Mouse (Mus musculus) cerebellum, adult 2 months (tissue): Measurements from ENCODE around the gene Zkscan8. TPM values are rescaled to one million over a fixed set of nuclear protein-coding genes. Genes with fewer than 3 reads are reported as not detected.
"Not testable (repeated sequence)": the region's sequence is repeated elsewhere in the genome, so short reads cannot be mapped to it uniquely, and the experiment has no call there.

Source experiments
- DNase-seq, 2 experiments: peaks; one replicate each; pipeline ENCODE4 v3.0.0; 2021
- H3K27ac ChIP-seq: fragments of 200-500 bp; 2 replicates; pipeline ENCODE4 v1.5.1; 2012; ENCODE audit warnings: low read length, control low read depth, inconsistent platforms; ENCODE audit not compliant: insufficient read depth
- H3K27me3 ChIP-seq: fragments of 200-500 bp; 2 replicates; pipeline ENCODE4 v1.6.1; 2012; ENCODE audit warnings: inconsistent platforms, mild to moderate bottlenecking, low read length, moderate library complexity; ENCODE audit not compliant: control insufficient read depth, insufficient read depth
- H3K4me1 ChIP-seq: fragments of 200-500 bp; 2 replicates; pipeline ENCODE4 v1.6.1; 2011; ENCODE audit warnings: low read length; ENCODE audit not compliant: control insufficient read depth, insufficient read depth
- H3K4me3 ChIP-seq: fragments of 200-500 bp; replicated peaks from 2 replicates; pipeline ENCODE3; 2011; ENCODE audit warnings: mild to moderate bottlenecking, low read depth, low read length, control low read depth; ENCODE audit not compliant: insufficient read depth
- CTCF ChIP-seq: fragments of 200-500 bp; IDR thresholded peaks from 2 replicates; pipeline ENCODE4 v1.5.1; 2011; ENCODE audit warnings: low read depth, mild to moderate bottlenecking, control low read depth, low read length, moderate library complexity, borderline replicate concordance; ENCODE audit not compliant: insufficient read depth
- POLR2A ChIP-seq: fragments of 200-500 bp; IDR thresholded peaks from 2 replicates; pipeline ENCODE4 v1.6.1; 2011; ENCODE audit warnings: low read length, control low read depth, borderline replicate concordance; ENCODE audit not compliant: insufficient read depth
- WGBS: fragments of 180-500 bp; shearing (Covaris S2); methylation state at CpG from one replicate; pipeline ENCODE4 v1.1.7; 2018; 5-methylcytosine and 5-hydroxymethylcytosine counted together
- polyA plus RNA-seq: library from polyadenylated mRNA; depleted of rRNA; stranded (reverse); fragments of >200 nt; gene quantifications from 2 replicates; pipeline ENCODE4 v1.2.3, GENCODE M21; 2012

The Zkscan8 gene
- polyA plus RNA-seq, 1 experiment: 7.5 TPM

- 94% methylated on average over 21 of the region's 21 CpGs for WGBS
- peak in 1 of 2 experiments; percentile 18 for DNase-seq
Measured at GRCm38 (mm10) chr13:21495080-21495479, 35.8 kb downstream of the Zkscan8 start, which contains the start of gene AK157302. Gene AK157302 (plus strand): TSS chr13:21495223.

GRCm38 (mm10) chr13:21492847-21493246 lies 38.1 kb downstream of the Zkscan8 start:
- no peak overlapping the region for H3K4me3 ChIP-seq
- no peak for DNase-seq
- H3K27me3 ChIP-seq: no peaks in the 10 kb centered on the region
- H3K27ac ChIP-seq: no peak overlapping the region
- no peaks in the 10 kb centered on the region for H3K4me1 ChIP-seq
- TF ChIP-seq POLR2A: no peak
- no peak for TF ChIP-seq CTCF
- WGBS: 87% methylated on average over 5 of the region's 5 CpGs

More at GRCm38 (mm10) chr13:21495080-21495479, 35.8 kb downstream of the Zkscan8 start, which contains the start of gene AK157302:
- Histone ChIP-seq H3K27ac (no peak within 1 kb of the TSS), H3K4me1 (no peaks in the 10 kb centered on the region), H3K27me3 (no peaks in the 10 kb centered on the region), H3K4me3 (no peak within 1 kb of the TSS)
- TF ChIP-seq CTCF (no peak), POLR2A (no peak)

DNA sequence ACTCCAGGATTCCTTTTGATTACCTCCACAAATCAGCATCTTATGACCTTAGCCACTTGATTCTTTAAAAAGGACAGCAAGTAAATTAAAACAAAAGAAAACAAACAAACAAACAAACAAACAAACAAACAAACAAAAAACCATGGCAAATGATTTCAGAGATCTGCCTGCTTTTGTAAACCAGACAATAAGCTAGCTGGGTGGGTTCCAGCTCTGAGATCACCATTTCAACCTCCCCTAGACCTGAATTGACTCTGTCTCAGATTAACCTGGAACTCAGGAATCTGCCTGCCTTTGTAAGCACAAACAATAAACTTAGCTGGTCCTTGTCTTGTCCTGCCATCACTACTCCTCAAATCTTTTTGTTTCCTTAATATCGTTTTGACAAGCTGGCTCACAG lies 44.0 kb downstream of the Zkscan8 start:
- TF ChIP-seq POLR2A (no peak), CTCF (no peak)
- Histone ChIP-seq H3K4me3 (no peak overlapping the region), H3K4me1 (no peaks in the 10 kb centered on the region), H3K27ac (no peak overlapping the region), H3K27me3 (no peaks in the 10 kb centered on the region)
- no peak for DNase-seq
- 80% methylated on average over 1 of the region's 1 CpGs for WGBS

DNA sequence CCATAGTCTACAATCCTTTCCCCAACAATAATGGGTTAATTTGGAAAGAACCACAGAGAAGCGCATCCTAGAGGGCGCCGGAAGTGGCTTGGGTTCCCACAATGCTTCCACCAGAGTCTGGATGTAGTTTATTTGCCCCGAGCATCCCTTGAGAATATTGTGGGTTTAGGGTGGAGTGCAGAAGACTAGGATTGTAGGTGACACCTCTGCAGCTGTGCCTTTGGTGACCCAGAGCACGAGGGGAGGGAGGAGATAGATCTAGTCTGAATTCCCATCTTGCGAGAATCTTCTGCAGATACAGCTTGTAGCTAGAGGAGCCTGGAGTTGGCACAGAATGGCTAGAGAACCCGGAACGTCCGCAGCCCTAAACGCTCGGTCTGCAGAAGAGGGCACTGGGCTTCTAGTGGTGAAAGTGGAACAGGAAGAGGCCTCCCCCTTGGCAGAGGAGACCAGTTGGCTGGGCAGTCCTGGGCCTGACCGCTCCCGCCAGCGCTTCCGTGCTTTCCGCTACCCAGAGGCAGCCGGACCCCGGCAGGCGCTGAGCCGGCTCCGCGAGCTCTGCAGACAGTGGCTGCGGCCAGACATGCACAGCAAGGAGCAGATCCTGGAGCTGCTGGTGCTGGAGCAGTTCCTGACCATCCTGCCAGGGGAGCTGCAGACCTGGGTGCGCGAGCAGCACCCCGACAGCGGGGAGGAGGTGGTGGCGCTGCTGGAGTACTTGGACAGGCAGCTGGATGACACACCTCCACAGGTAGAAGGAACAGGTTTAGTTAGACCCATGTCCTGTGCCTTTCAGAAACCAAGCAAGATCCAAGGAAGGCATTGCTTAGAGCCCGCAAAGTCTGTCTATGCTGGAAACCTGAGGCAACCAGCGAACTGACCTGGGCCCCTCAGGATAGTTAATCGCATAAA lies 51.9 kb downstream of the Zkscan8 start, which contains the start of the genes Zkscan4 and Gm10065:
Gene Zkscan4, plus strand, starts transcription at position 149 of the 912 bp plus-strand sequence.
Gene Gm10065, minus strand, starts transcription at position 683 of the 912 bp plus-strand sequence.
- H3K27me3 ChIP-seq, H3K4me1 ChIP-seq: not testable (repeated sequence)
- peak; percentile 82 to 83 for DNase-seq
- H3K4me3 ChIP-seq: peak within 1 kb of the TSS; percentile 94
- H3K27ac ChIP-seq: peak within 1 kb of the TSS; percentile 64
- WGBS: 2% methylated on average over 31 of the region's 31 CpGs
- peak; percentile 57; the same call in 1 of the 2 replicates for TF ChIP-seq POLR2A

GRCm38 (mm10) chr13:21472427-21472826 lies 58.5 kb downstream of the Zkscan8 start:
- TF ChIP-seq CTCF (no peak), POLR2A (no peak)
- Histone ChIP-seq H3K27me3 (no peaks in the 10 kb centered on the region; the same call in 1 of the 2 replicates), H3K27ac (no peak overlapping the region), H3K4me3 (no peak overlapping the region), H3K4me1 (no peaks in the 10 kb centered on the region)
- 20% methylated on average over 4 of the region's 4 CpGs for WGBS
- DNase-seq: no peak

- H3K4me3 ChIP-seq: peak overlapping the region; percentile 25
- no peak overlapping the region for H3K27ac ChIP-seq
- TF ChIP-seq POLR2A: no peak
- no peak for TF ChIP-seq CTCF
- 24% methylated on average over 9 of the region's 9 CpGs for WGBS
- no peak for DNase-seq
- no peaks in the 10 kb centered on the region; the same call in 1 of the 2 replicates for H3K27me3 ChIP-seq
- H3K4me1 ChIP-seq: no peaks in the 10 kb centered on the region
Measured at GRCm38 (mm10) chr13:21469097-21469496, 61.8 kb downstream of the Zkscan8 start.

DNA sequence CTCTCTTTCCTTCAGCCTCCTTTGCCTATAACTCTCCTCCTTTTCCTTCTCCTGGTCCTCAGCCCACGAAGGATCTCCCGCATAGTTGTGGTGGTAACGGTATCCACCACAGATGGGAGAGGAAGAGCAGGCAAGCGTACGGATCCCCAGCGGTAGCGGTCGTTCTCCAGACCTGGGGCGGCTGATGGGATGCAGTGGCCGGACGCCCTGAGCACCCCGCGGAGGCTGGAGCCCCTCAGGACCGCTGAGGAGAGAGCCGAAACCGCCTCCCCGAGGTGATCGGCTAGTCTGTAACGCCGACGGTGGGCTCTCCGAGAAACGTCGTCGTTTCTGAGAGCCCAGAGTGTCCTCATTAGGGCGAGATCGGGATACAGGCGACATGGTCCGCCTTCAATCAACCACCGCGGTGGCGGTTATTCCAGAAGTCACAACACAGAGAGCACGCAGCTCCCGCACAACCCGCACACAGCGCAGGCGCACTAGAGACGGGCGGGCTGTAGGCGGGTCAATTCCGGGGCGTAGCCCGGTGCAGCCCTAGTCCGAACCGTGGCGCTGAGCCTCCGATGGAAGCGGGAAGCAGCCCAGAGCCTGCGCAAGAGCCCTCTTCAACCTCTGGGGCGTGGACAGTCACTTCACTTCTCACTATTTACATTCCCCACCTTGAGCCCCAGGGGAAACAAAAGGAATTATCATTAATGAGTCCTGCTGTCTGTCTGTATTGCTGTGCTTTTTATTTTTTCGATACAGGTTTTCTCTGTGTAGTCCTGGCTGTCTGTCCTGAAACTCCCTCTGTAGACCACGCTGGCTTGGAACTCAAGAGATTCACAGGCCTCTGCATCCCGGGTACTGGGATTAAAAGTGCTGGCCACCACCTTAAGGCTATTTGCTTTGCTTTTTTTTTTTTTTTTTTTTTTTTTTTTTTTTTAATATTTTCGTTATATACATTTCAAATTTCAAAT lies 62.6 kb downstream of the Zkscan8 start, which contains the start of gene Nkapl:
Gene Nkapl, minus strand, starts transcription at position 449 of the 959 bp plus-strand sequence.
- DNase-seq: peak; percentile 87 to 90
- H3K4me3 ChIP-seq: peak within 1 kb of the TSS; percentile 93
- under 1% methylated on average over 54 of the region's 54 CpGs for WGBS
- no peaks in the 10 kb centered on the region for H3K4me1 ChIP-seq
- H3K27ac ChIP-seq: peak within 1 kb of the TSS; percentile 54; the same call in 1 of the 2 replicates
- no peaks in the 10 kb centered on the region; the same call in 1 of the 2 replicates for H3K27me3 ChIP-seq
- TF ChIP-seq CTCF (no peak), POLR2A (peak; percentile 91; the same call in 1 of the 2 replicates)
